Mouse (Mus musculus) embryonic facial prominence, embryonic 14.5 days (tissue): Measurements from ENCODE around the gene Card11. TPM values are rescaled to one million over a fixed set of nuclear protein-coding genes. Genes with fewer than 3 reads are reported as not detected.

ENCODE experiments used
- ATAC-seq: fragments of 200-750 bp; cut with Nextera tagmentation; 2 replicates; pipeline ENCODE4 v1.8.0; 2017; ENCODE audit warnings: low read depth, moderate number of reproducible peaks, moderate TSS enrichment
- DNase-seq: peaks from one replicate; pipeline ENCODE4 v3.0.0-alpha.2; 2015; ENCODE audit warnings: low spot score
- H3K27ac ChIP-seq: fragments of 300-500 bp; sonication (generic); replicated peaks from 2 replicates; pipeline ENCODE4 v1.5.1; 2014; ENCODE audit warnings: low read depth, mild to moderate bottlenecking, low read length, moderate library complexity
- H3K27me3 ChIP-seq: fragments of 300-500 bp; sonication (generic); replicated peaks from 2 replicates; pipeline ENCODE4 v1.6.1; 2014; ENCODE audit warnings: low read length; ENCODE audit not compliant: control insufficient read depth, insufficient read depth
- H3K36me3 ChIP-seq: fragments of 300-500 bp; sonication (generic); 2 replicates; pipeline ENCODE4 v1.6.1; 2014; ENCODE audit warnings: low read length, mixed read lengths; ENCODE audit not compliant: control insufficient read depth, insufficient read depth
- H3K4me1 ChIP-seq: fragments of 300-500 bp; sonication (generic); 2 replicates; pipeline ENCODE4 v1.6.1; 2014; ENCODE audit warnings: antibody characterized with exemption, low read length; ENCODE audit not compliant: control insufficient read depth, insufficient read depth
- H3K4me2 ChIP-seq: fragments of 300-500 bp; sonication (generic); 2 replicates; pipeline ENCODE4 v1.6.1; 2014; ENCODE audit warnings: low read depth, mild to moderate bottlenecking, low read length, moderate library complexity, mixed read lengths
- H3K4me3 ChIP-seq: fragments of 300-500 bp; sonication (generic); 2 replicates; pipeline ENCODE4 v1.5.1; 2014; ENCODE audit warnings: low read depth, mild to moderate bottlenecking, low read length
- H3K9ac ChIP-seq: fragments of 300-500 bp; sonication (generic); 2 replicates; pipeline ENCODE4 v1.6.1; 2014; ENCODE audit warnings: low read depth, mild to moderate bottlenecking, low read length, moderate library complexity, mixed read lengths
- H3K9me3 ChIP-seq: fragments of 300-500 bp; sonication (generic); 2 replicates; pipeline ENCODE4 v1.6.1; 2016; ENCODE audit warnings: low read length; ENCODE audit not compliant: control insufficient read depth
- WGBS: fragments of 180-500 bp; shearing (Covaris S2); extraction: QIAGEN DNeasy Blood & Tissue Kit; methylation state at CpG from one replicate; pipeline ENCODE4 v1.1.7; 2014; 5-methylcytosine and 5-hydroxymethylcytosine counted together
- polyA plus RNA-seq: library from polyadenylated mRNA; unstranded; fragments of >200 nt; fragmentation: Nextera tagmentation; extraction: Ambion mirVana; gene quantifications from 2 replicates; pipeline ENCODE4 v1.2.1, GENCODE M21; 2014

Card11 gene
- polyA plus RNA-seq, 1 experiment from 2014 or later = 0.10 TPM

GRCm38 (mm10) chr5:140857432-140858154 is 142.8 kb downstream of the Card11 start:
- WGBS = 58% methylated on average over 8 of the region's 8 CpGs
- Histone ChIP-seq H3K27ac (no peak overlapping the region), H3K36me3 (no peaks in the 10 kb centered on the region), H3K4me2 (no peak overlapping the region), H3K9me3 (no peaks in the 10 kb centered on the region), H3K9ac (no peak overlapping the region), H3K27me3 (no peaks in the 10 kb centered on the region), H3K4me3 (no peak overlapping the region), H3K4me1 (no peaks in the 10 kb centered on the region)
- DNase-seq = no peak
- ATAC-seq = no peak

DNA sequence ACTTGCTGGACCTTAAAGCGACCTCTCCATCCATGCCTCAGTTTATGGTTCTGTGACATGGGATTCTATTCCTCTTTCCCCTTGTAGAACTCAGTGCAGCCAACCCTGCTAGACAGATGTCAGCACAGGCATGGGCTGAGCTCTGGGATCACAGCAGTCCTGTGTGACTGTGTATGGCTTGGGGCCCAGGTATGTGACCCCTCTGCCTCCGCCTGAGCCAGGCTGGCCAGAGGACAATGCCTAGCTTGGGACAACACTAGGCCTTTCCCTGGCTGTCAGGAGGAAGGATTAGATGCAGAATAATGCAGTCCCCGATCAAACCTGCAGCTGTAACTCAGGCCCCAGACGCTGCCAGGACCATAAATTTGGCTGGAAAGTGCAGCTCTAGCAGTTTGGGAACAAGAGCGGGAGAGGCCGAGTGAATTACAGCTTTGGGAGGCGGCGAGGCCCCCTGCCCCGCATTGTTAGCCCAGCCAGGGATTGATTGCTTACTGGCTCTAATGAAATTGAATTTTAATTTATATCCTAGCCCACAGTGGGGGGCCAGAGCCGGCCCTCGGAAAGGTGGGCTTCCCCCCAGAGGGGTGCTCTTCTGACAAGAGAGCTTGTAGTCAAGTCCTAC is 144.4 kb downstream of the Card11 start:
- Histone ChIP-seq H3K9me3 (peaks cover 7% of the 10 kb centered on the region; the same call in 1 of the 2 replicates), H3K4me3 (no peak overlapping the region), H3K4me2 (no peak overlapping the region), H3K27me3 (no peaks in the 10 kb centered on the region), H3K36me3 (no peaks in the 10 kb centered on the region), H3K9ac (no peak overlapping the region), H3K27ac (no peak overlapping the region), H3K4me1 (no peaks in the 10 kb centered on the region)
- DNase-seq (no peak), ATAC-seq (no peak)
- WGBS = 48% methylated on average over 11 of the region's 11 CpGs

DNA sequence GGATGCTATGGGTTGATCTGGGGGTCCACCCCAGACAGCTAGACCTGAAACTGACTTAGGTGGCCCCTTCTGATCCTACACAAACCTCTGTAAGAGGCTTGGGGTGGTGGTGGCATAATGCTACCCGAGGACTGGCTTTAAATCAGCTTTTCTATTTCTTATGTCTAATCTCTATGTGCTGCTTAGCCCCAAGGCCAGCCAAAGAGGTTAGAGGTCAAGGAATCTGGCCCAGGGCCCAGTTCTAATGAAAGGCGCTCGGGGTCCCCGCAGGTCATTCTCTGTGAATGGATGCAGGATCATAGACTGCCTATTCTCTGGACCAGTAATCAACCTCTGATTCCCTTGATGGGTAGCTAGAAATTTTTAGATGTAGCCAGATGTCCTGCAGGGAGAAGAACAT is 145.7 kb downstream of the Card11 start:
- WGBS = 74% methylated on average over 4 of the region's 4 CpGs
- H3K4me2 ChIP-seq = no peak overlapping the region

GRCm38 (mm10) chr5:140853723-140854122 is 146.7 kb downstream of the Card11 start:
- Histone ChIP-seq H3K27ac (no peak overlapping the region), H3K27me3 (no peaks in the 10 kb centered on the region), H3K9ac (no peak overlapping the region), H3K4me1 (no peaks in the 10 kb centered on the region), H3K4me2 (no peak overlapping the region), H3K36me3 (no peaks in the 10 kb centered on the region), H3K4me3 (no peak overlapping the region), H3K9me3 (peaks cover 9% of the 10 kb centered on the region; the same call in 1 of the 2 replicates)
- 76% methylated on average over 5 of the region's 5 CpGs for WGBS
- ATAC-seq = no peak
- DNase-seq = no peak

More for the DNA sequence above, 145.7 kb downstream of the Card11 start:
- H3K4me3 ChIP-seq = no peak overlapping the region
- no peak overlapping the region for H3K9ac ChIP-seq
- no peaks in the 10 kb centered on the region for H3K4me1 ChIP-seq
- H3K27me3 ChIP-seq = no peaks in the 10 kb centered on the region
- no peak overlapping the region for H3K27ac ChIP-seq
- H3K36me3 ChIP-seq = no peaks in the 10 kb centered on the region
- DNase-seq = no peak
- no peak for ATAC-seq
- peaks cover 9% of the 10 kb centered on the region; the same call in 1 of the 2 replicates for H3K9me3 ChIP-seq

DNA sequence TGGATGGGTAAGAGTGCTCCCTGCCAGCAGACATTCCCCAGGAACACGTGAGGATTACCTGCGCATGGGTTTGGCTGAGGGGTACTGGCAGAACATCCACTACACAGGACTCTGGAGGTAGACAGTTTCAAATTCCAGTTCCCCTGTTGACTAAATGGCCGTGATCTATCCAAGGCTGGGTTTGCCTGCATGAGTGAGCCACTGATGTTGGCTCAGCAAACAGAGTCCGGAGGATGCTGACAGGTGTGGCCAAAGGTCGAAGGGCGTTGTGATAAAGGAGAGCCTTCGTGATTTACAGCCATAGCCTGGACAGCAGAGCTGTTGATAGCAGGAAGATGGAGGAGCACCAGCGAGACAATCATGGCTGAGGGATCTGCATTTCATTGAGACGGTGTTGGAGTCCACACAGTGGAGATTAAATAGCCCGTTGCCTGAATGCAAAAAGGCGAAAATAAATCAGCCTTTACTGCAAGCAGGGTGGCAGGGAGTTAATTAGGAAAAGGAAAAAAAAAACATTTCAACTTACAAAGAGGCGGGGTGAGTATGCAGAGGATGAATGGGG is 147.9 kb downstream of the Card11 start:
- no peak overlapping the region for H3K27ac ChIP-seq

GRCm38 (mm10) chr5:140847300-140847729 is 153.1 kb downstream of the Card11 start:
- Histone ChIP-seq H3K9ac (no peak overlapping the region), H3K4me2 (no peak overlapping the region), H3K4me1 (no peaks in the 10 kb centered on the region), H3K36me3 (no peaks in the 10 kb centered on the region), H3K4me3 (no peak overlapping the region), H3K27me3 (no peaks in the 10 kb centered on the region), H3K9me3 (peaks cover 9% of the 10 kb centered on the region; the same call in 1 of the 2 replicates), H3K27ac (no peak overlapping the region)
- ATAC-seq = peak; percentile 65
- peak; percentile 70 for DNase-seq
- WGBS = 12% methylated on average over 5 of the region's 5 CpGs

More for the DNA sequence above, 147.9 kb downstream of the Card11 start:
- Histone ChIP-seq H3K9ac (no peak overlapping the region), H3K9me3 (peaks cover 9% of the 10 kb centered on the region; the same call in 1 of the 2 replicates), H3K4me2 (no peak overlapping the region), H3K27me3 (no peaks in the 10 kb centered on the region), H3K4me3 (no peak overlapping the region), H3K4me1 (no peaks in the 10 kb centered on the region), H3K36me3 (no peaks in the 10 kb centered on the region)
- no peak for DNase-seq
- no peak for ATAC-seq
- 87% methylated on average over 12 of the region's 12 CpGs for WGBS

DNA sequence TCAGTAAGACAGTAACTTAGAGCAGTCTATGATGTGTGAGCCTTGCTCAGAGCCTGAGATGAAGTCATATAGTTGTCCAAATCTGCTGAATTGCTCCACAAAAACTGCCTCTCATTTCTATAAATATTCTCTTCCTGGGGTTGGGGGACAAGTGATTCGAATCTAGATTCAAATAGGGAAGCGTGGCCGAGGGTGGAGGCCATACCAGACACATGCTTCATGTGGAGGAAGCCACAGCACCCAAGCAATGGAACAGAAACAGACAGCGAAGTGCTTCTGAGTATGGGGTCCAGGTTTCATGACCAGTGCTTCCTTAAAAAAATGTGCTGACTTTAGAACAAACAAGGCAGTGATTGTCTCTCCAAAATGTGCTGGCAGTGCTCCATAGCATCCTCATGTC is 158.4 kb downstream of the Card11 start:
- H3K4me1 ChIP-seq = no peaks in the 10 kb centered on the region
- 76% methylated on average over 4 of the region's 4 CpGs for WGBS
- H3K4me3 ChIP-seq = no peak overlapping the region
- H3K27ac ChIP-seq = no peak overlapping the region
- no peak overlapping the region for H3K4me2 ChIP-seq
- no peaks in the 10 kb centered on the region for H3K9me3 ChIP-seq
- H3K27me3 ChIP-seq = no peaks in the 10 kb centered on the region
- no peak for ATAC-seq
- DNase-seq = no peak
- no peak overlapping the region for H3K9ac ChIP-seq
- H3K36me3 ChIP-seq = no peaks in the 10 kb centered on the region

- H3K9ac ChIP-seq = no peak overlapping the region
- peaks cover 30% of the 10 kb centered on the region for H3K4me1 ChIP-seq
- H3K36me3 ChIP-seq = peaks cover 2% of the 10 kb centered on the region; the same call in 1 of the 2 replicates
- ATAC-seq = no peak
- H3K9me3 ChIP-seq = no peaks in the 10 kb centered on the region
- H3K4me3 ChIP-seq = peak overlapping the region; percentile 84
- no peak overlapping the region for H3K27ac ChIP-seq
- H3K4me2 ChIP-seq = peak overlapping the region; percentile 50
- WGBS = 84% methylated on average over 8 of the region's 8 CpGs
- H3K27me3 ChIP-seq = no peaks in the 10 kb centered on the region
- DNase-seq = no peak
Measured at GRCm38 (mm10) chr5:140831064-140831431, 169.3 kb downstream of the Card11 start.
